Mouse (Mus musculus): ENCODE data around the gene Tex13a.

The Tex13a gene

GRCm38 (mm10) chrX:138209480-138209879 lies at the start of gene Tex13a:
Gene Tex13a (minus strand): TSS chrX:138209580.
- no peak for DNase-seq (ENCODE audit: low read depth, low spot score)

- DNase-seq (ENCODE audit: low read depth, low spot score): no peak
Observed at GRCm38 (mm10) chrX:138234626-138235025, 25.2 kb upstream of the Tex13a start.

- DNase-seq (ENCODE audit: low read depth, low spot score): peak; percentile 36
Observed at GRCm38 (mm10) chrX:138170146-138170545, 39.2 kb downstream of the Tex13a start.
